Mouse (Mus musculus) neutrophil, adult 65 days (primary cell): Measurements from ENCODE around the gene Enox1. TPM values are rescaled to one million over a fixed set of nuclear protein-coding genes. Genes with fewer than 3 reads are reported as not detected.

Experiments
- total RNA-seq: library from RNA; stranded (reverse); gene quantifications from 2 replicates; pipeline ENCODE4 v1.2.4, GENCODE M21; 2023

Gene Enox1
- total RNA-seq, result not detected in 2 replicates

DNA sequence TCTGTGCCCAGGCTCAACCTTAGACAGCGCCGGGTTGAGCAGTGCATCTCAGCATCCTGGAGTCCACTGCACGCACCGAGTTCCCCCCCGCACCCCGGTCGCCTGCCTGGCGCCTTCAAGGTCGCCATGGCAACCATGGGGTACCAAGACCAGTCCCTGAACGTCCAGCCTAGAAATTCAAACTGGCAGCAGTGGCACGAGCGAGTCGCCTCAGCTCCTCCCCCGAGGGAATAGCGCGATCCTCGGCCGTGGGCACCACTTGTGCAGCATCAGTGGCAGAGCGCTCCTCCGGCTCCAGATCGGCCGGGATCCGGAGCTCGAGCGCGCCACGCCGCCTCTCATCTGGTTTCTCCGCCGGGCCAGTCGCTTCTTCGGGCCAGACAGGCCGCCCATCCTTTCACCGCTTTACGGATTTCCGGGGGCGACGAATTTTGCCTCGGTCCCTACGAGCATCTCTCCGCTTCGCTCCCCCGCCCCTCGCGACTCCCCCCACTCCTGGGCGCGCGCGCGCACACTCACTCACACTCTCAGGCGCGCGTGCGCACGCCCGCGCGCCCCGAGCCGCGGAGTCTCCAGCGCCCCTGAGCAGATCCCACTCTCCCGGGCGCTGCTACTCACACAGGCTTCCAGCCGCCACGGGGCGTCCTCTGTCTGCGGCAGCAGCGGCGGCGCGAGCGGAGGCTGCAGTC lies at the start of gene Enox1:
TSS of gene Enox1 (plus strand) at position 542 of the 689 bp plus-strand sequence.

Other genes starting within 250 kb of the Enox1 start
- 0.66 TPM in 1 of 2 replicates, not detected in the other for gene Ccdc122, start 120.0 kb upstream of the Enox1 start, total RNA-seq
- 5.7 and 6.3 TPM in 2 replicates for gene Lacc1, start 119.9 kb upstream of the Enox1 start, total RNA-seq